Mouse (Mus musculus) frontal cortex, postnatal 14 days (tissue): ENCODE results near the gene Gm20896.
"Not testable (repeated sequence)": the region's sequence is repeated elsewhere in the genome, so short reads cannot be mapped to it uniquely, and the experiment has no call there.

ENCODE experiments used
- DNase-seq, 2 experiments: peaks; one replicate each; pipeline ENCODE4 v3.0.0; 2022; ENCODE audit warnings: low spot score in 2 of 2

Gene Gm20896

GRCm38 (mm10) chrY:35921426-35921825 lies at the start of gene Gm20896:
TSS of gene Gm20896 (minus strand) at chrY:35921526.
- DNase-seq, result not testable (repeated sequence)
